Comparison of ENCODE assay signal across 8 mouse cellular contexts in genomic region chr5:136169626-136170511, GRCm38 (mm10). TPM values are rescaled to one million over a fixed set of nuclear protein-coding genes. Genes with fewer than 3 reads are reported as not detected.
A peak's percentile ranks its signal among the peaks of the same experiment; 100 is the strongest.
DNase-seq lines count a peak whose midpoint lies in the region; ATAC-seq lines count a peak whose summit lies in the region.

No protein-coding gene starts in this region.

- H3K9me3 ChIP-seq in kidney, embryonic 14.5 days (ENCODE audit: control insufficient read depth, low read length) = no peaks in the 10 kb centered on the region
- H3K9me3 ChIP-seq in liver, embryonic 16.5 days (replicated peaks; ENCODE audit: control insufficient read depth, low read length) = 0 out of 2 replicates have a peak, but pooled peaks cover 3% of the 10 kb centered on the region
- no peaks in the 10 kb centered on the region for H3K9me3 ChIP-seq in neural tube, embryonic 14.5 days (ENCODE audit: control insufficient read depth, low read length)

- H3K4me3 ChIP-seq in kidney, embryonic 14.5 days (ENCODE audit: low read length) = peak overlapping the region; percentile 54
- H3K4me3 ChIP-seq in liver, embryonic 16.5 days (ENCODE audit: low read depth, low read length) = peak overlapping the region; percentile 63
- H3K4me3 ChIP-seq in neural tube, embryonic 14.5 days (ENCODE audit: low read depth, low read length) = peak overlapping the region; percentile 55

- no peaks in the 10 kb centered on the region for H3K27me3 ChIP-seq in kidney, embryonic 14.5 days (ENCODE audit: control insufficient read depth, insufficient read depth, low read length)
- no peaks in the 10 kb centered on the region for H3K27me3 ChIP-seq in liver, embryonic 16.5 days (ENCODE audit: control insufficient read depth, insufficient read depth, low read depth, low read length)
- no peaks in the 10 kb centered on the region for H3K27me3 ChIP-seq in neural tube, embryonic 14.5 days (ENCODE audit: control insufficient read depth, insufficient read depth, low read length)

- no peaks in the 10 kb centered on the region for H3K36me3 ChIP-seq in kidney, embryonic 14.5 days (ENCODE audit: control insufficient read depth, insufficient read depth, low read length)
- H3K36me3 ChIP-seq in liver, embryonic 16.5 days (ENCODE audit: control insufficient read depth, insufficient read depth) = peaks cover 3% of the 10 kb centered on the region; the same call in 1 of the 2 replicates
- H3K36me3 ChIP-seq in neural tube, embryonic 14.5 days (ENCODE audit: control insufficient read depth, insufficient read depth, low read length) = no peaks in the 10 kb centered on the region

- peak; percentile 58 for ATAC-seq in kidney, embryonic 14.5 days (ENCODE audit: low FRiP score, low TSS enrichment)
- peak; percentile 26 for ATAC-seq in liver, embryonic 16.5 days (ENCODE audit: low read depth)
- ATAC-seq in neural tube, embryonic 14.5 days (ENCODE audit: low read depth) = no peak

- peak; percentile 54 for DNase-seq in retina, embryonic 14.5 days (ENCODE audit: low spot score)
- no peak for DNase-seq in retina, postnatal 1 day
- DNase-seq in cerebellum, adult 8-10 months = peak; percentile 50
- peak; percentile 53 to 57 for DNase-seq in frontal cortex, postnatal 36 days (ENCODE audit: low spot score in 2 of 2)
- peak; percentile 68 to 80 for DNase-seq in thymus, postnatal 36 days

- peaks cover 13% of the 10 kb centered on the region; the same call in 1 of the 2 replicates for H3K4me1 ChIP-seq in kidney, embryonic 14.5 days (ENCODE audit: control insufficient read depth, insufficient read depth, low read length)
- peaks cover 24% of the 10 kb centered on the region for H3K4me1 ChIP-seq in liver, embryonic 16.5 days (ENCODE audit: control insufficient read depth, low read depth, low read length)
- H3K4me1 ChIP-seq in neural tube, embryonic 14.5 days (ENCODE audit: control insufficient read depth, insufficient read depth, low read length) = peaks cover 17% of the 10 kb centered on the region

- H3K27ac ChIP-seq in kidney, embryonic 14.5 days (ENCODE audit: low read depth, low read length) = no peak overlapping the region; the same call in 1 of the 2 replicates
- peak overlapping the region; percentile 57 for H3K27ac ChIP-seq in liver, embryonic 16.5 days (ENCODE audit: low read length)
- H3K27ac ChIP-seq in neural tube, embryonic 14.5 days (ENCODE audit: low read depth, low read length) = peak overlapping the region; percentile 77

- WGBS in kidney, embryonic 14.5 days = 11% methylated on average over 15 of the region's 15 CpGs
- 8% methylated on average over 14 of the region's 15 CpGs for WGBS in liver, embryonic 16.5 days (ENCODE audit: insufficient replicate concordance)
- WGBS in neural tube, embryonic 14.5 days = 12% methylated on average over 15 of the region's 15 CpGs

- H3K9ac ChIP-seq in kidney, embryonic 14.5 days (ENCODE audit: low read depth, low read length) = peak overlapping the region; percentile 63
- peak overlapping the region; percentile 56 for H3K9ac ChIP-seq in liver, embryonic 16.5 days (ENCODE audit: low read depth, low read length)
- H3K9ac ChIP-seq in neural tube, embryonic 14.5 days (replicated peaks; ENCODE audit: low read depth, low read length) = peak overlapping the region; percentile 72

- H3K4me2 ChIP-seq in kidney, embryonic 14.5 days (replicated peaks; ENCODE audit: low read depth, low read length) = peak overlapping the region; percentile 84
- H3K4me2 ChIP-seq in liver, embryonic 16.5 days (ENCODE audit: low read depth, low read length) = peak overlapping the region; percentile 91
- H3K4me2 ChIP-seq in neural tube, embryonic 14.5 days (ENCODE audit: low read depth, low read length) = peak overlapping the region; percentile 86

RNA-seq across cellular contexts. Expression of gene Orai2, which starts 0.6 kb away (rescaled TPM):
- 5.6 and 6.6 TPM in 2 replicates for polyA plus RNA-seq in kidney, embryonic 14.5 days (2014; fragmentation: Nextera tagmentation; extraction: Ambion mirVana)
- polyA plus RNA-seq in liver, embryonic 16.5 days (2015; fragmentation: Nextera tagmentation; extraction: Ambion mirVana) = 3.6 and 4.0 TPM in 2 replicates
- polyA plus RNA-seq in neural tube, embryonic 14.5 days (2014; fragmentation: Nextera tagmentation; extraction: Ambion mirVana) = 34.0 and 41.0 TPM in 2 replicates

RNA-seq across cellular contexts. Expression of gene Prkrip1, which starts 28.9 kb away (rescaled TPM):
- 57.5 and 64.5 TPM in 2 replicates for polyA plus RNA-seq in kidney, embryonic 14.5 days (2014; fragmentation: Nextera tagmentation; extraction: Ambion mirVana)
- 20.0 and 20.8 TPM in 2 replicates for polyA plus RNA-seq in liver, embryonic 16.5 days (2015; fragmentation: Nextera tagmentation; extraction: Ambion mirVana)
- polyA plus RNA-seq in neural tube, embryonic 14.5 days (2014; fragmentation: Nextera tagmentation; extraction: Ambion mirVana) = 63.6 and 71.8 TPM in 2 replicates

RNA-seq across cellular contexts. Expression of gene Alkbh4, which starts 33.9 kb away (rescaled TPM):
- polyA plus RNA-seq in kidney, embryonic 14.5 days (2014; fragmentation: Nextera tagmentation; extraction: Ambion mirVana) = 12.5 and 16.0 TPM in 2 replicates
- polyA plus RNA-seq in liver, embryonic 16.5 days (2015; fragmentation: Nextera tagmentation; extraction: Ambion mirVana) = 11.3 and 12.9 TPM in 2 replicates
- polyA plus RNA-seq in neural tube, embryonic 14.5 days (2014; fragmentation: Nextera tagmentation; extraction: Ambion mirVana) = 17.6 and 18.4 TPM in 2 replicates

RNA-seq across cellular contexts. Expression of gene Lrwd1, which starts 34.0 kb away (rescaled TPM):
- polyA plus RNA-seq in kidney, embryonic 14.5 days (2014; fragmentation: Nextera tagmentation; extraction: Ambion mirVana) = 32.2 and 40.0 TPM in 2 replicates
- polyA plus RNA-seq in liver, embryonic 16.5 days (2015; fragmentation: Nextera tagmentation; extraction: Ambion mirVana) = 30.5 and 33.9 TPM in 2 replicates
- 17.5 and 20.7 TPM in 2 replicates for polyA plus RNA-seq in neural tube, embryonic 14.5 days (2014; fragmentation: Nextera tagmentation; extraction: Ambion mirVana)

RNA-seq across cellular contexts. Expression of gene Polr2j, which starts 53.4 kb away (rescaled TPM):
- 270 and 326 TPM in 2 replicates for polyA plus RNA-seq in kidney, embryonic 14.5 days (2014; fragmentation: Nextera tagmentation; extraction: Ambion mirVana)
- polyA plus RNA-seq in liver, embryonic 16.5 days (2015; fragmentation: Nextera tagmentation; extraction: Ambion mirVana) = 104 and 118 TPM in 2 replicates
- polyA plus RNA-seq in neural tube, embryonic 14.5 days (2014; fragmentation: Nextera tagmentation; extraction: Ambion mirVana) = 219 and 251 TPM in 2 replicates
